Mouse (Mus musculus): ENCODE data around the gene 1700020N01Rik. TPM values are rescaled to one million over a fixed set of nuclear protein-coding genes. Genes with fewer than 3 reads are reported as not detected.

Gene 1700020N01Rik
- polyA plus RNA-seq, 1 experiment from 2014 or later = not detected

GRCm38 (mm10) chr10:21618745-21619508, 26.0 kb downstream of the 1700020N01Rik start:
- H3K4me2 ChIP-seq (ENCODE audit: low read depth, low read length) = no peak overlapping the region
- no peak overlapping the region for H3K9ac ChIP-seq (ENCODE audit: low read depth, low read length)
- 0 out of 2 replicates have a peak, but pooled peaks cover 3% of the 10 kb centered on the region for H3K4me1 ChIP-seq (ENCODE audit: control insufficient read depth, insufficient read depth, low read length)
- no peak overlapping the region for H3K4me3 ChIP-seq (ENCODE audit: low read length)
- 71% methylated on average over 5 of the region's 5 CpGs for WGBS
- no peak overlapping the region for H3K27ac ChIP-seq (ENCODE audit: low read length)
- H3K36me3 ChIP-seq (ENCODE audit: control insufficient read depth, insufficient read depth, low read length) = no peaks in the 10 kb centered on the region
- no peaks in the 10 kb centered on the region for H3K27me3 ChIP-seq (replicated peaks; ENCODE audit: control insufficient read depth, insufficient read depth, low read length)
- H3K9me3 ChIP-seq (ENCODE audit: control insufficient read depth, low read length) = no peaks in the 10 kb centered on the region
- peak; percentile 33; the same call in 1 of the 2 replicates for ATAC-seq

GRCm38 (mm10) chr10:21622065-21622464, 29.1 kb downstream of the 1700020N01Rik start:
- Histone ChIP-seq H3K9me3 (ENCODE audit: control insufficient read depth, low read length) (no peaks in the 10 kb centered on the region), H3K4me1 (ENCODE audit: control insufficient read depth, insufficient read depth, low read length) (0 out of 2 replicates have a peak, but pooled peaks cover 3% of the 10 kb centered on the region), H3K4me3 (ENCODE audit: low read length) (no peak overlapping the region), H3K4me2 (ENCODE audit: low read depth, low read length) (no peak overlapping the region), H3K9ac (ENCODE audit: low read depth, low read length) (no peak overlapping the region), H3K27me3 (replicated peaks; ENCODE audit: control insufficient read depth, insufficient read depth, low read length) (no peaks in the 10 kb centered on the region), H3K36me3 (ENCODE audit: control insufficient read depth, insufficient read depth, low read length) (no peaks in the 10 kb centered on the region), H3K27ac (ENCODE audit: low read length) (no peak overlapping the region)
- 76% methylated on average over 7 of the region's 7 CpGs for WGBS
- no peak for ATAC-seq

- no peak for ATAC-seq
- Histone ChIP-seq H3K9ac (ENCODE audit: low read depth, low read length) (no peak overlapping the region), H3K9me3 (ENCODE audit: control insufficient read depth, low read length) (no peaks in the 10 kb centered on the region), H3K4me3 (ENCODE audit: low read length) (no peak overlapping the region), H3K4me2 (ENCODE audit: low read depth, low read length) (no peak overlapping the region), H3K27ac (ENCODE audit: low read length) (no peak overlapping the region), H3K27me3 (replicated peaks; ENCODE audit: control insufficient read depth, insufficient read depth, low read length) (no peaks in the 10 kb centered on the region), H3K36me3 (ENCODE audit: control insufficient read depth, insufficient read depth, low read length) (no peaks in the 10 kb centered on the region), H3K4me1 (ENCODE audit: control insufficient read depth, insufficient read depth, low read length) (no peaks in the 10 kb centered on the region)
- 58% methylated on average over 5 of the region's 5 CpGs for WGBS
Observed at GRCm38 (mm10) chr10:21628555-21628954, 35.6 kb downstream of the 1700020N01Rik start.

- no peaks in the 10 kb centered on the region for H3K36me3 ChIP-seq (ENCODE audit: control insufficient read depth, insufficient read depth, low read length)
- H3K4me1 ChIP-seq (ENCODE audit: control insufficient read depth, insufficient read depth, low read length) = no peaks in the 10 kb centered on the region
- no peaks in the 10 kb centered on the region for H3K9me3 ChIP-seq (ENCODE audit: control insufficient read depth, low read length)
- H3K27ac ChIP-seq (ENCODE audit: low read length) = no peak overlapping the region
- no peak overlapping the region for H3K4me2 ChIP-seq (ENCODE audit: low read depth, low read length)
- 85% methylated on average over 10 of the region's 10 CpGs for WGBS
- no peak for ATAC-seq
- no peak overlapping the region for H3K9ac ChIP-seq (ENCODE audit: low read depth, low read length)
- H3K4me3 ChIP-seq (ENCODE audit: low read length) = no peak overlapping the region
- no peaks in the 10 kb centered on the region for H3K27me3 ChIP-seq (replicated peaks; ENCODE audit: control insufficient read depth, insufficient read depth, low read length)
Observed at GRCm38 (mm10) chr10:21629031-21629740, 36.2 kb downstream of the 1700020N01Rik start.

- H3K4me2 ChIP-seq (ENCODE audit: low read depth, low read length) = no peak overlapping the region
- no peak overlapping the region for H3K4me3 ChIP-seq (ENCODE audit: low read length)
- 95% methylated on average over 1 of the region's 1 CpGs for WGBS
- no peak overlapping the region for H3K27ac ChIP-seq (ENCODE audit: low read length)
- H3K36me3 ChIP-seq (ENCODE audit: control insufficient read depth, insufficient read depth, low read length) = no peaks in the 10 kb centered on the region
- no peak overlapping the region for H3K9ac ChIP-seq (ENCODE audit: low read depth, low read length)
- no peaks in the 10 kb centered on the region for H3K4me1 ChIP-seq (ENCODE audit: control insufficient read depth, insufficient read depth, low read length)
- no peaks in the 10 kb centered on the region for H3K27me3 ChIP-seq (replicated peaks; ENCODE audit: control insufficient read depth, insufficient read depth, low read length)
- no peak for ATAC-seq
- no peaks in the 10 kb centered on the region for H3K9me3 ChIP-seq (ENCODE audit: control insufficient read depth, low read length)
Observed at GRCm38 (mm10) chr10:21631481-21631880, 38.5 kb downstream of the 1700020N01Rik start.

GRCm38 (mm10) chr10:21632687-21633086, 39.7 kb downstream of the 1700020N01Rik start:
- WGBS = 69% methylated on average over 5 of the region's 5 CpGs
- no peak overlapping the region for H3K9ac ChIP-seq (ENCODE audit: low read depth, low read length)
- no peaks in the 10 kb centered on the region for H3K27me3 ChIP-seq (replicated peaks; ENCODE audit: control insufficient read depth, insufficient read depth, low read length)
- H3K9me3 ChIP-seq (ENCODE audit: control insufficient read depth, low read length) = no peaks in the 10 kb centered on the region
- no peak overlapping the region for H3K27ac ChIP-seq (ENCODE audit: low read length)
- no peaks in the 10 kb centered on the region for H3K36me3 ChIP-seq (ENCODE audit: control insufficient read depth, insufficient read depth, low read length)
- H3K4me2 ChIP-seq (ENCODE audit: low read depth, low read length) = no peak overlapping the region
- no peak overlapping the region for H3K4me3 ChIP-seq (ENCODE audit: low read length)
- H3K4me1 ChIP-seq (ENCODE audit: control insufficient read depth, insufficient read depth, low read length) = no peaks in the 10 kb centered on the region
- ATAC-seq = no peak

- H3K9me3 ChIP-seq (ENCODE audit: control insufficient read depth, low read length) = no peaks in the 10 kb centered on the region
- no peak overlapping the region for H3K4me2 ChIP-seq (ENCODE audit: low read depth, low read length)
- 78% methylated on average over 4 of the region's 4 CpGs for WGBS
- no peaks in the 10 kb centered on the region for H3K36me3 ChIP-seq (ENCODE audit: control insufficient read depth, insufficient read depth, low read length)
- H3K9ac ChIP-seq (ENCODE audit: low read depth, low read length) = no peak overlapping the region
- H3K27ac ChIP-seq (ENCODE audit: low read length) = peak overlapping the region; percentile 15; the same call in 1 of the 2 replicates
- ATAC-seq = no peak
- H3K4me3 ChIP-seq (ENCODE audit: low read length) = no peak overlapping the region
- H3K27me3 ChIP-seq (replicated peaks; ENCODE audit: control insufficient read depth, insufficient read depth, low read length) = no peaks in the 10 kb centered on the region
- no peaks in the 10 kb centered on the region for H3K4me1 ChIP-seq (ENCODE audit: control insufficient read depth, insufficient read depth, low read length)
Observed at GRCm38 (mm10) chr10:21635988-21636710, 43.2 kb downstream of the 1700020N01Rik start.

- Histone ChIP-seq H3K9ac (ENCODE audit: low read depth, low read length) (no peak overlapping the region), H3K27me3 (replicated peaks; ENCODE audit: control insufficient read depth, insufficient read depth, low read length) (no peaks in the 10 kb centered on the region), H3K27ac (ENCODE audit: low read length) (peak overlapping the region; percentile 15; the same call in 1 of the 2 replicates), H3K9me3 (ENCODE audit: control insufficient read depth, low read length) (no peaks in the 10 kb centered on the region), H3K36me3 (ENCODE audit: control insufficient read depth, insufficient read depth, low read length) (no peaks in the 10 kb centered on the region), H3K4me2 (ENCODE audit: low read depth, low read length) (no peak overlapping the region), H3K4me3 (ENCODE audit: low read length) (no peak overlapping the region), H3K4me1 (ENCODE audit: control insufficient read depth, insufficient read depth, low read length) (no peaks in the 10 kb centered on the region)
- WGBS = 53% methylated on average over 6 of the region's 6 CpGs
- peak; percentile 40 for ATAC-seq
Observed at GRCm38 (mm10) chr10:21636711-21637081, 43.8 kb downstream of the 1700020N01Rik start.

- no peak overlapping the region for H3K27ac ChIP-seq (ENCODE audit: low read length)
- WGBS = 83% methylated on average over 4 of the region's 4 CpGs
- H3K4me2 ChIP-seq (ENCODE audit: low read depth, low read length) = no peak overlapping the region
Observed at GRCm38 (mm10) chr10:21651388-21651787, 58.4 kb downstream of the 1700020N01Rik start.

More at GRCm38 (mm10) chr10:21651388-21651787, 58.4 kb downstream of the 1700020N01Rik start:
- no peaks in the 10 kb centered on the region for H3K9me3 ChIP-seq (ENCODE audit: control insufficient read depth, low read length)
- no peaks in the 10 kb centered on the region for H3K36me3 ChIP-seq (ENCODE audit: control insufficient read depth, insufficient read depth, low read length)
- H3K4me3 ChIP-seq (ENCODE audit: low read length) = no peak overlapping the region
- no peak for ATAC-seq
- H3K9ac ChIP-seq (ENCODE audit: low read depth, low read length) = no peak overlapping the region
- H3K27me3 ChIP-seq (replicated peaks; ENCODE audit: control insufficient read depth, insufficient read depth, low read length) = no peaks in the 10 kb centered on the region
- H3K4me1 ChIP-seq (ENCODE audit: control insufficient read depth, insufficient read depth, low read length) = no peaks in the 10 kb centered on the region

Data from intestine, embryonic 16.5 days (tissue).